Mouse (Mus musculus) kidney, embryonic 15.5 days (tissue): ENCODE results near the gene Abhd14b. TPM values are rescaled to one million over a fixed set of nuclear protein-coding genes. Genes with fewer than 3 reads are reported as not detected.
"Not testable (repeated sequence)": the region's sequence is repeated elsewhere in the genome, so short reads cannot be mapped to it uniquely, and the experiment has no call there.

ENCODE experiments used
- ATAC-seq: fragments of 200-750 bp; cut with Nextera tagmentation; replicated peaks from 2 replicates; pipeline ENCODE4 v1.8.0; 2017; ENCODE audit warnings: moderate TSS enrichment; ENCODE audit not compliant: low FRiP score
- H3K27ac ChIP-seq: fragments of 300-500 bp; sonication (generic); 2 replicates; pipeline ENCODE4 v1.5.1; 2015; ENCODE audit warnings: mild to moderate bottlenecking, inconsistent platforms
- H3K27me3 ChIP-seq: fragments of 300-500 bp; sonication (generic); 2 replicates; pipeline ENCODE4 v1.6.1; 2015; ENCODE audit warnings: inconsistent platforms
- H3K36me3 ChIP-seq: fragments of 300-500 bp; sonication (generic); 2 replicates; pipeline ENCODE4 v1.6.1; 2015; ENCODE audit warnings: inconsistent platforms
- H3K4me1 ChIP-seq: fragments of 300-500 bp; sonication (generic); 2 replicates; pipeline ENCODE4 v1.6.1; 2015; ENCODE audit warnings: inconsistent platforms
- H3K4me2 ChIP-seq: fragments of 300-500 bp; sonication (generic); 2 replicates; pipeline ENCODE4 v1.6.1; 2015; ENCODE audit warnings: moderate library complexity, mild to moderate bottlenecking, inconsistent platforms
- H3K4me3 ChIP-seq: fragments of 300-500 bp; sonication (generic); replicated peaks from 2 replicates; pipeline ENCODE4 v1.5.1; 2015; ENCODE audit warnings: mild to moderate bottlenecking, inconsistent platforms
- H3K9ac ChIP-seq: fragments of 300-500 bp; sonication (generic); 2 replicates; pipeline ENCODE4 v1.6.1; 2015; ENCODE audit warnings: mild to moderate bottlenecking, inconsistent platforms
- H3K9me3 ChIP-seq: fragments of 300-500 bp; sonication (generic); replicated peaks from 2 replicates; pipeline ENCODE4 v1.6.1; 2016; ENCODE audit warnings: inconsistent platforms
- WGBS: fragments of 180-500 bp; shearing (Covaris S2); methylation state at CpG from one replicate; pipeline ENCODE4 v1.1.7; 2015; ENCODE audit warnings: mixed read lengths; 5-methylcytosine and 5-hydroxymethylcytosine counted together
- polyA plus RNA-seq: library from polyadenylated mRNA; unstranded; fragments of >200 nt; fragmentation: Nextera tagmentation; extraction: Ambion mirVana; gene quantifications from 2 replicates; pipeline ENCODE4 v1.2.1, GENCODE M21; 2015

Gene Abhd14b
- polyA plus RNA-seq, 1 experiment from 2014 or later = 30.6 TPM

DNA sequence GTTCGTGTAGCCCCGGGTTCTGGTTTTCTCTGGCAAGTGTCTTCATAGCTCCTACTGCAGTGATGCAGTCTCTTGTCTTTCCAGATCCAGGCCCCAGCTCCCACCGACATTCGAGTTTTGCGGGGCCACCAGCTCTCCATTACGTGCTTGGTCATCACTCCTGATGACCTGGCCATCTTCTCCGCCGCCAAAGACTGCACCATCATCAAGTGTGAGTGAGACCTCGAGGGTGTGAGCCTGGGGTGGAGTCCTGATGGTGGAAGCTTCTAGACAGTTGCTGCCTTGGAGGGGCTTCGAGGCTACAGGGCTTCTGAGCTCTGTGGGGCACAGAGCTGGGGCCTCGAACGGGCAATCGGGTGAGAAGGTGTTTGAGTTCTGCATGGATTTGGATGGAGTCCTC lies 34.4 kb downstream of the Abhd14b start:
- Histone ChIP-seq H3K4me2 (no peak overlapping the region), H3K27ac (no peak overlapping the region), H3K4me3 (no peak overlapping the region), H3K9ac (no peak overlapping the region), H3K4me1 (peaks cover 10% of the 10 kb centered on the region), H3K9me3 (no peaks in the 10 kb centered on the region), H3K36me3 (peaks cover 62% of the 10 kb centered on the region), H3K27me3 (no peaks in the 10 kb centered on the region)
- no peak for ATAC-seq
- 92% methylated on average over 13 of the region's 13 CpGs for WGBS

DNA sequence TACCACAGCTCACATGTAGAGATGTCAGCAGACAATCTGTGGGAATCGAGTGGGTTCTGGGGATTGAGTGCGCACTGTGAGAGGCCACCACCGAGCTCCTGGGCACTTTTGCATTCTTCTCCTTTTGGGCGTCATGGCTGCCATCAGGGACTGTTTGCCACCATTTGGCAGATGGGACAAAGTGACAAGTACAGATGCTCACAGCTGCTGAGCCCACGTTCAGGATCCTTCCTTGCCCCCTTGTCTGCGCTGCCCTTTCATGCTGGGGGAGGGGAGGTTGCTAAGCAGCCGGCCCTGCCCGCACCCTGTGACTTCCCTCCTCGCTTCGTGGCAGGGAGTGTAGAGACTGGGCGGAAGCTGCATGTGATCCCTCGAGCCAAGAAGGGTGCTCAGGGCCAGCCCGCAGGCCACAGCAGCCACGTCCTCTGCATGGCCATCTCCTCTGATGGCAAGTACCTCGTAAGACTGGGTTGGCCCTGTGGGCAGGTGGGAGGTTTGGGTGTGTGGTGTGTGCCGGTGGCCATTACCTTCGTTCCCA lies 35.4 kb downstream of the Abhd14b start:
- Histone ChIP-seq H3K36me3 (peaks cover 62% of the 10 kb centered on the region), H3K4me1 (peaks cover 7% of the 10 kb centered on the region), H3K27me3 (no peaks in the 10 kb centered on the region), H3K27ac (no peak overlapping the region), H3K4me2 (no peak overlapping the region), H3K9ac (no peak overlapping the region), H3K4me3 (no peak overlapping the region), H3K9me3 (no peaks in the 10 kb centered on the region)
- no peak for ATAC-seq
- 86% methylated on average over 17 of the region's 17 CpGs for WGBS

DNA sequence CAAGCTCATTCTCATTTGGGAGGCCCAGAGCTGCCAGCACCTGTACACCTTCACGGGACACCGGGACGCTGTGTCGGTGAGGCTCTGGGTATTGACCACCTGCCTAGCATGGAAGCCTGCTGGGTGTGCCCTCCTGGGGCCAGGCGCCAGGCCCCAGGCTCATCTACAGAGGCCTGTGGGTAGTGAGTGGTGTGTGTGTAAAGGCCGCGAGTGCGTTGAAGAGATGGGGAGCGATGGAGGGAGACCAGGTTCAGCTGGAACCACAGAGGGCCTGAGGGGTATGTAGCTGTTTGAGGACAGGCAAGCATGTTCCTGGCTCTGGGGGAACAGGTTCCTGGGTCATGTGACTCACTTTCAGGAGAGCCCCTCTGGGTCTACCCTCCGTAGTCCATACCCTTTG lies 35.9 kb downstream of the Abhd14b start:
- peaks cover 62% of the 10 kb centered on the region for H3K36me3 ChIP-seq
- H3K9me3 ChIP-seq = no peaks in the 10 kb centered on the region
- peaks cover 2% of the 10 kb centered on the region for H3K4me1 ChIP-seq
- WGBS = 98% methylated on average over 10 of the region's 10 CpGs
- H3K4me3 ChIP-seq = no peak overlapping the region
- H3K27ac ChIP-seq = no peak overlapping the region
- no peaks in the 10 kb centered on the region for H3K27me3 ChIP-seq
- H3K9ac ChIP-seq = no peak overlapping the region
- ATAC-seq = no peak
- H3K4me2 ChIP-seq = no peak overlapping the region

- no peaks in the 10 kb centered on the region for H3K27me3 ChIP-seq
- WGBS = 90% methylated on average over 17 of the region's 17 CpGs
- no peak overlapping the region for H3K4me2 ChIP-seq
- no peaks in the 10 kb centered on the region for H3K4me1 ChIP-seq
- H3K36me3 ChIP-seq = peaks cover 62% of the 10 kb centered on the region
- H3K27ac ChIP-seq = no peak overlapping the region
- no peak overlapping the region for H3K4me3 ChIP-seq
- H3K9me3 ChIP-seq = no peaks in the 10 kb centered on the region
- no peak for ATAC-seq
- H3K9ac ChIP-seq = no peak overlapping the region
Measured at GRCm38 (mm10) chr9:106483606-106484005, 36.3 kb downstream of the Abhd14b start.

GRCm38 (mm10) chr9:106485076-106485475 lies 37.8 kb downstream of the Abhd14b start:
- Histone ChIP-seq H3K9me3 (no peaks in the 10 kb centered on the region), H3K4me3 (no peak overlapping the region), H3K36me3 (peaks cover 62% of the 10 kb centered on the region), H3K4me1 (no peaks in the 10 kb centered on the region), H3K9ac (no peak overlapping the region), H3K27me3 (no peaks in the 10 kb centered on the region), H3K27ac (no peak overlapping the region), H3K4me2 (no peak overlapping the region)
- ATAC-seq = no peak
- WGBS = 87% methylated on average over 10 of the region's 10 CpGs

DNA sequence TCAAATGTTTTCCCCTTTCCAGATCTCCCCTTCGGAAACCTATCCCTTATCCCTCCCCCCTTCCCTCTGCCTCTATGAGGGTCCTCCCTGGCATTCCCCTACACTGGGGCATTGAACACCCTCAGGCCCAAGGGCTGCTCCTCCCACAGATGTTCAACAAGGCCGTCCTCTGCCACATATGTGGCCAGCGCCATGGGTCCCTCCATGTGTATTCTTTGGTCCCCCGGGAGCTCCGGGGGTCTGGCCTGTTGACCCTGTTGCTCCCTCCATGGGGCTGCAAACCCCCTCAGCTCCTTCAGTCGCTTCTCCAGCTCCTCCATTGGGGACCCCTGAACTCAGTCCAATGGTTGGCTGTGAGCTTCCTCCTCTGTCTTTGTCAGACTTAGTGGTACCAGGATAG lies 40.3 kb downstream of the Abhd14b start:
- not testable (repeated sequence) for H3K4me3 ChIP-seq, H3K27me3 ChIP-seq, H3K4me2 ChIP-seq, H3K9ac ChIP-seq, H3K27ac ChIP-seq, H3K9me3 ChIP-seq, H3K4me1 ChIP-seq, ATAC-seq
- 85% methylated on average over 6 of the region's 6 CpGs for WGBS
- H3K36me3 ChIP-seq = peaks cover 40% of the 10 kb centered on the region

DNA sequence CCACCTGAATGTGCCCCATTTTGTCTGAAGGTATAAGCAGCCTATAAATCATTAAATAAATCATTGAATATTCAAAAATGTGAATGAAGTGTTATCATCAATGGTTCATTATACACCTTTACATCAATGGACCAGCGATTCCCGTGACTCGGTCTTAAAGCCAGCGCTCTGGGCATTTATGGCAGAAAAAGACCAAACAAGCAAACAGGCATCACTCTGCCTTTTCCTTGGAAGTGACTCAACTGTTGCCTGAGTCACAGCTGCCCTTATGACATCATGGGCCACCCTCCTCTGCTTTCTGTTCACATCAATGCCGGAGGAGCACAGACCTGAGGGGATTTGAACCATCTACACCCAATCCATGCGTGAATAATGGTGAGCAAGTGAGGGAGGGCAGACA lies 52.4 kb downstream of the Abhd14b start, which contains the start of gene Iqcf1:
Gene Iqcf1, plus strand, starts transcription at position 301 of the 400 bp plus-strand sequence.
- 93% methylated on average over 6 of the region's 6 CpGs for WGBS
- no peak within 1 kb of the TSS for H3K4me2 ChIP-seq
- H3K27me3 ChIP-seq = no peaks in the 10 kb centered on the region
- no peak within 1 kb of the TSS for H3K9ac ChIP-seq
- H3K27ac ChIP-seq = no peak within 1 kb of the TSS
- H3K4me3 ChIP-seq = no peak within 1 kb of the TSS
- no peak for ATAC-seq
- no peaks in the 10 kb centered on the region for H3K36me3 ChIP-seq
- H3K4me1 ChIP-seq = no peaks in the 10 kb centered on the region
- H3K9me3 ChIP-seq = no peaks in the 10 kb centered on the region

- 90% methylated on average over 22 of the region's 22 CpGs for WGBS
- Histone ChIP-seq H3K9ac (no peak overlapping the region), H3K4me1 (no peaks in the 10 kb centered on the region), H3K27me3 (no peaks in the 10 kb centered on the region), H3K36me3 (no peaks in the 10 kb centered on the region), H3K27ac (no peak overlapping the region), H3K4me3 (no peak overlapping the region), H3K4me2 (no peak overlapping the region), H3K9me3 (no peaks in the 10 kb centered on the region)
- no peak for ATAC-seq
Measured at GRCm38 (mm10) chr9:106501846-106502245, 54.6 kb downstream of the Abhd14b start.

Other genes starting within 250 kb of the Abhd14b start
- gene Ppm1m, start 247.7 kb upstream of the Abhd14b start, polyA plus RNA-seq = 49.0 and 55.1 TPM in 2 replicates
- gene Twf2, start 244.4 kb upstream of the Abhd14b start, polyA plus RNA-seq = 67.0 and 73.4 TPM in 2 replicates
- 0.09 TPM in 1 of 2 replicates, not detected in the other for gene Tlr9, start 224.9 kb upstream of the Abhd14b start, polyA plus RNA-seq
- 104 and 121 TPM in 2 replicates for gene Alas1, start 198.8 kb upstream of the Abhd14b start, polyA plus RNA-seq
- gene Poc1a, start 166.4 kb upstream of the Abhd14b start, polyA plus RNA-seq = 24.5 and 28.0 TPM in 2 replicates
- 15.6 and 17.7 TPM in 2 replicates for gene Dusp7, start 78.8 kb upstream of the Abhd14b start, polyA plus RNA-seq
- gene Rpl29, start 18.0 kb upstream of the Abhd14b start, polyA plus RNA-seq = 1,077 and 1,119 TPM in 2 replicates
- gene Acy1, start 9.1 kb upstream of the Abhd14b start, polyA plus RNA-seq = 49.9 and 52.0 TPM in 2 replicates
- 55.5 and 56.8 TPM in 2 replicates for gene Abhd14a, start 219 bp downstream of the Abhd14b start, polyA plus RNA-seq
- 118 and 140 TPM in 2 replicates for gene Pcbp4, start 5.8 kb downstream of the Abhd14b start, polyA plus RNA-seq
- 0.22 and 0.47 TPM in 2 replicates for gene Gpr62, start 18.5 kb downstream of the Abhd14b start, polyA plus RNA-seq
- gene Rrp9, start 28.5 kb downstream of the Abhd14b start, polyA plus RNA-seq = 52.8 and 54.3 TPM in 2 replicates
- gene Parp3, start 29.5 kb downstream of the Abhd14b start, polyA plus RNA-seq = 2.8 and 4.3 TPM in 2 replicates
- gene Iqcf1, start 52.5 kb downstream of the Abhd14b start, polyA plus RNA-seq = not detected in 2 replicates
- gene Iqcf5, start 67.1 kb downstream of the Abhd14b start, polyA plus RNA-seq = not detected in 2 replicates
- gene Iqcf3, start 114.2 kb downstream of the Abhd14b start, polyA plus RNA-seq = not detected in 2 replicates
- not detected in 2 replicates for gene Iqcf4, start 123.5 kb downstream of the Abhd14b start, polyA plus RNA-seq
- not detected in 2 replicates for gene Iqcf6, start 179.1 kb downstream of the Abhd14b start, polyA plus RNA-seq
- gene Grm2, start 208.6 kb downstream of the Abhd14b start, polyA plus RNA-seq = not detected in 2 replicates
- gene Tex264, start 238.5 kb downstream of the Abhd14b start, polyA plus RNA-seq = 65.6 and 67.4 TPM in 2 replicates